In the genomic region with DNA sequence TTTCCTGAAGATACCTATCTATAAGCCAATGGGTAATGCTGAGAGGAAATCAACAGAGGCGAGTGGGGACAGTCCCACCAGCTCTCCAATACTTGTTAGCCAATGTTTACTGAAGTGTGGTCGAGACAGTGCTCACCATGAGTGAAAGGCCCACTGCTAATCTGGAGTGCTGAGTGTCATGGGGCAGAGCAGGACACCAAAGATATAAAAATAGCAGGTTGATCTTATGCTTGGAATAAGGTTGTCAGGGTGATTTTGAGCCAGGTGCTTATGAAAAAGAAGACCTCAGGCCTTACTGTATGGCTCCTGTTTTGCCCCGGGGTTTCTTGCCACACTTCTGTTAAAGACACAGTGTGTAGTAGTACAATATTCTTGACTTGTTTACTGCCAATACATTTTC, we compare ENCODE assay signal across 21 mouse cellular contexts. TPM values are rescaled to one million over a fixed set of nuclear protein-coding genes. Genes with fewer than 3 reads are reported as not detected.
DNase-seq lines count a peak whose midpoint lies in the region; ATAC-seq lines count a peak whose summit lies in the region.
"Had no signal": no experiment of that assay in that cellular context is flagged by ENCODE, and none has a peak within 500 bp of the region (broad histone marks: within the 10 kb centered on the region; RNA-seq: fewer than 3 reads in every experiment).

No protein-coding gene starts in this region.

- intact Hi-C loops in heart, postnatal 36 days (cut with DNase I): no loop called here

- 46% methylated on average over 3 of the region's 3 CpGs for WGBS in heart, embryonic 11.5 days (ENCODE audit: insufficient replicate concordance)
- WGBS in heart, embryonic 16.5 days: 35% methylated on average over 3 of the region's 3 CpGs
- WGBS in hindbrain, embryonic 13.5 days: 90% methylated on average over 3 of the region's 3 CpGs

- no peak for ATAC-seq in heart, embryonic 11.5 days (replicated peaks; ENCODE audit: insufficient number of reproducible peaks, low FRiP score, low TSS enrichment)
- ATAC-seq in heart, embryonic 16.5 days (replicated peaks; ENCODE audit: extremely low read depth, insufficient read depth, low FRiP score): no peak
- ATAC-seq in inflammation-experienced regulatory T-cells, adult 6 months: peak; percentile 21
- ATAC-seq in hindbrain, embryonic 13.5 days (ENCODE audit: low FRiP score): no peak
- ATAC-seq: activated CD4-positive, CD25-positive, alpha-beta regulatory T cell, adult 4 months; forebrain, embryonic 16.5 days; intestine, postnatal 0 days; Patski had no signal

- DNase-seq in heart, adult 11 months: peak; percentile 91
- no peak for DNase-seq in heart, postnatal 36 days
- DNase-seq: adrenal gland, postnatal 14 days; cerebellum, adult 11-12 months; cerebellum, adult 9-10 months; cerebellum, postnatal 36 days; gastrocnemius, postnatal 25 days; heart, postnatal 10 days; kidney, adult 8-10 months had no signal

- H3K4me3 ChIP-seq in heart, embryonic 11.5 days (ENCODE audit: low read depth, low read length): no peak overlapping the region
- H3K4me3 ChIP-seq in heart, embryonic 16.5 days (ENCODE audit: low read length): no peak overlapping the region
- H3K4me3 ChIP-seq in hindbrain, embryonic 13.5 days: no peak overlapping the region
- H3K4me3 ChIP-seq: embryonic facial prominence, embryonic 13.5 days; forebrain, embryonic 12.5 days; hindbrain, embryonic 10.5 days; hindbrain, embryonic 15.5 days had no signal

- peaks cover 14% of the 10 kb centered on the region; the same call in 1 of the 2 replicates for H3K27me3 ChIP-seq in heart, embryonic 11.5 days (ENCODE audit: control insufficient read depth, insufficient read depth, low read length)
- H3K27me3 ChIP-seq in heart, embryonic 16.5 days (ENCODE audit: control insufficient read depth, insufficient read depth, low read length): peaks cover 7% of the 10 kb centered on the region; the same call in 1 of the 2 replicates
- peaks cover 84% of the 10 kb centered on the region for H3K27me3 ChIP-seq in hindbrain, embryonic 13.5 days

- no peaks in the 10 kb centered on the region for H3K4me1 ChIP-seq in heart, embryonic 11.5 days (ENCODE audit: control insufficient read depth, insufficient read depth, low read length)
- H3K4me1 ChIP-seq in heart, embryonic 16.5 days (ENCODE audit: control insufficient read depth, insufficient read depth, low read length): no peaks in the 10 kb centered on the region
- no peaks in the 10 kb centered on the region for H3K4me1 ChIP-seq in hindbrain, embryonic 13.5 days (replicated peaks)
- H3K4me1 ChIP-seq: embryonic facial prominence, embryonic 13.5 days; forebrain, embryonic 12.5 days; hindbrain, embryonic 10.5 days; hindbrain, embryonic 15.5 days had no signal

- H3K27ac ChIP-seq in heart, embryonic 11.5 days (ENCODE audit: low read depth, low read length): no peak overlapping the region
- H3K27ac ChIP-seq in heart, embryonic 16.5 days (ENCODE audit: low read length): peak overlapping the region; percentile 18; the same call in 1 of the 2 replicates
- H3K27ac ChIP-seq in hindbrain, embryonic 13.5 days: no peak overlapping the region
- H3K27ac ChIP-seq: embryonic facial prominence, embryonic 13.5 days; forebrain, embryonic 12.5 days; hindbrain, embryonic 10.5 days; hindbrain, embryonic 15.5 days had no signal

- no peak overlapping the region for H3K4me2 ChIP-seq in heart, embryonic 11.5 days
- H3K4me2 ChIP-seq in heart, embryonic 16.5 days (ENCODE audit: low read depth, low read length): no peak overlapping the region
- H3K4me2 ChIP-seq in hindbrain, embryonic 13.5 days: no peak overlapping the region
- H3K4me2 ChIP-seq: embryonic facial prominence, embryonic 13.5 days; forebrain, embryonic 12.5 days; hindbrain, embryonic 15.5 days had no signal

- no peaks in the 10 kb centered on the region for H3K36me3 ChIP-seq in heart, embryonic 11.5 days (ENCODE audit: control insufficient read depth, insufficient read depth, low read length)
- no peaks in the 10 kb centered on the region; the same call in 1 of the 2 replicates for H3K36me3 ChIP-seq in heart, embryonic 16.5 days (ENCODE audit: control insufficient read depth, insufficient read depth)
- H3K36me3 ChIP-seq in hindbrain, embryonic 13.5 days: no peaks in the 10 kb centered on the region
- H3K36me3 ChIP-seq: embryonic facial prominence, embryonic 13.5 days; forebrain, embryonic 12.5 days; hindbrain, embryonic 10.5 days; hindbrain, embryonic 15.5 days had no signal

- no peaks in the 10 kb centered on the region for H3K9me3 ChIP-seq in heart, embryonic 11.5 days (replicated peaks; ENCODE audit: control insufficient read depth, low read length)
- H3K9me3 ChIP-seq in heart, embryonic 16.5 days (replicated peaks; ENCODE audit: control insufficient read depth, low read length): no peaks in the 10 kb centered on the region
- H3K9me3 ChIP-seq in hindbrain, embryonic 13.5 days: no peaks in the 10 kb centered on the region
- H3K9me3 ChIP-seq: embryonic facial prominence, embryonic 13.5 days; forebrain, embryonic 12.5 days; hindbrain, embryonic 10.5 days; hindbrain, embryonic 15.5 days had no signal

- no peak overlapping the region for H3K9ac ChIP-seq in heart, embryonic 11.5 days (ENCODE audit: low read depth, low read length)
- no peak overlapping the region for H3K9ac ChIP-seq in heart, embryonic 16.5 days (ENCODE audit: low read length)
- H3K9ac ChIP-seq in hindbrain, embryonic 13.5 days: no peak overlapping the region
- H3K9ac ChIP-seq: embryonic facial prominence, embryonic 13.5 days; forebrain, embryonic 12.5 days; hindbrain, embryonic 15.5 days had no signal

RNA-seq across cellular contexts. Expression of a gene that starts 20.0 kb away (rescaled TPM):
- polyA plus RNA-seq in heart, embryonic 11.5 days (2014; fragmentation: Nextera tagmentation; extraction: Ambion mirVana): 184 and 203 TPM in 2 replicates
- polyA plus RNA-seq in heart, embryonic 16.5 days (2015; fragmentation: Nextera tagmentation; extraction: Ambion mirVana): 204 and 223 TPM in 2 replicates
- 100 to 1,000 TPM; 149 to 172 TPM for total RNA-seq in heart, postnatal 36 days (2021)
- 100 to 1,000 TPM; 154 to 316 (median 209) TPM for polyA plus RNA-seq in inflammation-experienced regulatory T-cells, adult 6 months (2017; shearing (Covaris generic))
- 121 and 127 TPM in 2 replicates for polyA plus RNA-seq in hindbrain, embryonic 13.5 days (2015; fragmentation: Nextera tagmentation; extraction: Ambion mirVana)
